Mouse (Mus musculus) limb, embryonic 10.5 days (tissue): ENCODE results near the gene Brpf1. TPM values are rescaled to one million over a fixed set of nuclear protein-coding genes. Genes with fewer than 3 reads are reported as not detected.
A peak's percentile ranks its signal among the peaks of the same experiment; 100 is the strongest.

Experiments
- DNase-seq: peaks from one replicate; pipeline ENCODE4 v3.0.0-alpha.2; 2017; ENCODE audit warnings: low spot score
- H3K27ac ChIP-seq: fragments of 300-500 bp; sonication (generic); 2 replicates; pipeline ENCODE4 v1.5.1; 2016; ENCODE audit warnings: mild to moderate bottlenecking
- H3K27me3 ChIP-seq: fragments of 300-500 bp; sonication (generic); 2 replicates; pipeline ENCODE4 v1.6.1; 2016; ENCODE audit warnings: low read depth, mild to moderate bottlenecking; ENCODE audit not compliant: poor library complexity, severe bottlenecking
- H3K36me3 ChIP-seq: fragments of 300-500 bp; sonication (generic); 2 replicates; pipeline ENCODE4 v1.6.1; 2016; ENCODE audit warnings: mild to moderate bottlenecking, moderate library complexity
- H3K4me1 ChIP-seq: fragments of 300-500 bp; sonication (generic); 2 replicates; pipeline ENCODE4 v1.6.1; 2016
- H3K4me3 ChIP-seq: fragments of 300-500 bp; sonication (generic); 2 replicates; pipeline ENCODE4 v1.5.1; 2016; ENCODE audit warnings: mild to moderate bottlenecking, moderate library complexity
- H3K9me3 ChIP-seq: fragments of 300-500 bp; sonication (generic); replicated peaks from 2 replicates; pipeline ENCODE4 v1.6.1; 2016; ENCODE audit warnings: mild to moderate bottlenecking
- WGBS: fragments of 180-500 bp; shearing (Covaris S2); methylation state at CpG from one replicate; pipeline ENCODE4 v1.1.7; 2016; 5-methylcytosine and 5-hydroxymethylcytosine counted together
- polyA plus RNA-seq: library from polyadenylated mRNA; unstranded; fragments of >200 nt; fragmentation: Nextera tagmentation; extraction: Ambion mirVana; gene quantifications from 2 replicates; pipeline ENCODE4 v1.2.1, GENCODE M21; 2016

The Brpf1 gene
- polyA plus RNA-seq, 1 experiment from 2014 or later = 28.0 TPM

- Histone ChIP-seq H3K9me3 (no peaks in the 10 kb centered on the region), H3K4me3 (peak overlapping the region; percentile 62), H3K27ac (peak overlapping the region; percentile 88), H3K27me3 (no peaks in the 10 kb centered on the region), H3K4me1 (peaks cover 40% of the 10 kb centered on the region), H3K36me3 (peaks cover 12% of the 10 kb centered on the region; the same call in 1 of the 2 replicates)
- DNase-seq = no peak
- 64% methylated on average over 2 of the region's 2 CpGs for WGBS
Measured at GRCm38 (mm10) chr6:113344321-113344720, 37.4 kb downstream of the Brpf1 start.

- peaks cover 26% of the 10 kb centered on the region for H3K4me1 ChIP-seq
- no peaks in the 10 kb centered on the region for H3K36me3 ChIP-seq
- 83% methylated on average over 4 of the region's 4 CpGs for WGBS
- H3K27ac ChIP-seq = no peak overlapping the region
- H3K9me3 ChIP-seq = no peaks in the 10 kb centered on the region
- no peaks in the 10 kb centered on the region for H3K27me3 ChIP-seq
- H3K4me3 ChIP-seq = no peak overlapping the region
- DNase-seq = no peak
Measured at GRCm38 (mm10) chr6:113346897-113347296, 40.0 kb downstream of the Brpf1 start.

GRCm38 (mm10) chr6:113350538-113350937, 43.6 kb downstream of the Brpf1 start:
- no peak for DNase-seq
- no peaks in the 10 kb centered on the region for H3K27me3 ChIP-seq
- no peaks in the 10 kb centered on the region for H3K36me3 ChIP-seq
- no peaks in the 10 kb centered on the region for H3K9me3 ChIP-seq
- no peaks in the 10 kb centered on the region for H3K4me1 ChIP-seq
- H3K27ac ChIP-seq = no peak overlapping the region
- no peak overlapping the region for H3K4me3 ChIP-seq

GRCm38 (mm10) chr6:113351161-113351560, 44.2 kb downstream of the Brpf1 start:
- Histone ChIP-seq H3K27me3 (no peaks in the 10 kb centered on the region), H3K4me1 (no peaks in the 10 kb centered on the region), H3K4me3 (no peak overlapping the region), H3K27ac (no peak overlapping the region), H3K9me3 (no peaks in the 10 kb centered on the region), H3K36me3 (no peaks in the 10 kb centered on the region)
- 91% methylated on average over 1 of the region's 1 CpGs for WGBS
- DNase-seq = no peak

- no peaks in the 10 kb centered on the region for H3K9me3 ChIP-seq
- no peak for DNase-seq
- WGBS = 72% methylated on average over 10 of the region's 10 CpGs
- H3K27me3 ChIP-seq = no peaks in the 10 kb centered on the region
- no peak overlapping the region for H3K27ac ChIP-seq
- H3K36me3 ChIP-seq = no peaks in the 10 kb centered on the region
- no peaks in the 10 kb centered on the region for H3K4me1 ChIP-seq
- H3K4me3 ChIP-seq = no peak overlapping the region
Measured at GRCm38 (mm10) chr6:113351653-113352052, 44.7 kb downstream of the Brpf1 start.

GRCm38 (mm10) chr6:113352820-113353219, 45.9 kb downstream of the Brpf1 start:
- no peak overlapping the region for H3K27ac ChIP-seq
- H3K4me3 ChIP-seq = no peak overlapping the region
- no peaks in the 10 kb centered on the region for H3K27me3 ChIP-seq
- no peak for DNase-seq
- no peaks in the 10 kb centered on the region for H3K36me3 ChIP-seq
- WGBS = 73% methylated on average over 3 of the region's 3 CpGs
- H3K4me1 ChIP-seq = no peaks in the 10 kb centered on the region
- no peaks in the 10 kb centered on the region for H3K9me3 ChIP-seq

- H3K4me1 ChIP-seq = no peaks in the 10 kb centered on the region
- H3K4me3 ChIP-seq = no peak overlapping the region
- H3K27ac ChIP-seq = no peak overlapping the region
- no peak for DNase-seq
- 76% methylated on average over 3 of the region's 3 CpGs for WGBS
- H3K27me3 ChIP-seq = no peaks in the 10 kb centered on the region
- H3K36me3 ChIP-seq = no peaks in the 10 kb centered on the region
- H3K9me3 ChIP-seq = no peaks in the 10 kb centered on the region
Measured at GRCm38 (mm10) chr6:113353696-113354095, 46.8 kb downstream of the Brpf1 start.

GRCm38 (mm10) chr6:113361476-113361875, 54.5 kb downstream of the Brpf1 start:
- Histone ChIP-seq H3K27ac (no peak overlapping the region), H3K36me3 (peaks cover 5% of the 10 kb centered on the region), H3K4me1 (no peaks in the 10 kb centered on the region), H3K4me3 (no peak overlapping the region), H3K9me3 (no peaks in the 10 kb centered on the region), H3K27me3 (no peaks in the 10 kb centered on the region)
- no peak for DNase-seq
- 86% methylated on average over 4 of the region's 4 CpGs for WGBS

- H3K36me3 ChIP-seq = peaks cover 12% of the 10 kb centered on the region
- no peaks in the 10 kb centered on the region for H3K9me3 ChIP-seq
- H3K27ac ChIP-seq = no peak overlapping the region
- H3K4me3 ChIP-seq = no peak overlapping the region
- DNase-seq = no peak
- 90% methylated on average over 1 of the region's 1 CpGs for WGBS
- H3K4me1 ChIP-seq = no peaks in the 10 kb centered on the region
- H3K27me3 ChIP-seq = no peaks in the 10 kb centered on the region
Measured at GRCm38 (mm10) chr6:113362241-113362640, 55.3 kb downstream of the Brpf1 start.

GRCm38 (mm10) chr6:113364518-113365135, 57.7 kb downstream of the Brpf1 start:
- Histone ChIP-seq H3K9me3 (no peaks in the 10 kb centered on the region), H3K36me3 (peaks cover 27% of the 10 kb centered on the region), H3K27ac (no peak overlapping the region), H3K4me1 (no peaks in the 10 kb centered on the region), H3K4me3 (no peak overlapping the region), H3K27me3 (no peaks in the 10 kb centered on the region)
- no peak for DNase-seq
- 69% methylated on average over 8 of the region's 8 CpGs for WGBS

GRCm38 (mm10) chr6:113366639-113367038, 59.7 kb downstream of the Brpf1 start:
- no peaks in the 10 kb centered on the region for H3K27me3 ChIP-seq
- H3K9me3 ChIP-seq = no peaks in the 10 kb centered on the region
- 86% methylated on average over 6 of the region's 6 CpGs for WGBS
- H3K27ac ChIP-seq = no peak overlapping the region
- no peak overlapping the region for H3K4me3 ChIP-seq
- H3K4me1 ChIP-seq = no peaks in the 10 kb centered on the region
- peaks cover 47% of the 10 kb centered on the region for H3K36me3 ChIP-seq
- no peak for DNase-seq

- 100% methylated on average over 1 of the region's 1 CpGs for WGBS
- H3K9me3 ChIP-seq = no peaks in the 10 kb centered on the region
- no peak overlapping the region for H3K4me3 ChIP-seq
- no peaks in the 10 kb centered on the region for H3K27me3 ChIP-seq
- DNase-seq = no peak
- H3K27ac ChIP-seq = no peak overlapping the region
- no peaks in the 10 kb centered on the region for H3K4me1 ChIP-seq
- H3K36me3 ChIP-seq = peaks cover 56% of the 10 kb centered on the region
Measured at GRCm38 (mm10) chr6:113367574-113367973, 60.6 kb downstream of the Brpf1 start.

- H3K4me1 ChIP-seq = no peaks in the 10 kb centered on the region
- no peak overlapping the region for H3K4me3 ChIP-seq
- H3K27me3 ChIP-seq = no peaks in the 10 kb centered on the region
- 91% methylated on average over 7 of the region's 7 CpGs for WGBS
- H3K27ac ChIP-seq = no peak overlapping the region
- DNase-seq = no peak
- H3K36me3 ChIP-seq = peaks cover 62% of the 10 kb centered on the region
- no peaks in the 10 kb centered on the region for H3K9me3 ChIP-seq
Measured at GRCm38 (mm10) chr6:113368124-113368523, 61.2 kb downstream of the Brpf1 start.

- no peaks in the 10 kb centered on the region for H3K4me1 ChIP-seq
- WGBS = 90% methylated on average over 5 of the region's 5 CpGs
- no peaks in the 10 kb centered on the region for H3K9me3 ChIP-seq
- no peaks in the 10 kb centered on the region for H3K27me3 ChIP-seq
- peaks cover 66% of the 10 kb centered on the region for H3K36me3 ChIP-seq
- DNase-seq = no peak
- no peak overlapping the region for H3K27ac ChIP-seq
- H3K4me3 ChIP-seq = no peak overlapping the region
Measured at GRCm38 (mm10) chr6:113368577-113368976, 61.6 kb downstream of the Brpf1 start.
